ENCODE assay signal across 18 mouse cellular contexts in genomic region chr16:38767761-38768160, GRCm38 (mm10). TPM values are rescaled to one million over a fixed set of nuclear protein-coding genes. Genes with fewer than 3 reads are reported as not detected.
DNase-seq lines count a peak whose midpoint lies in the region; TF ChIP-seq lines count a peak whose summit lies in the region.
"Had no signal": no experiment of that assay in that cellular context is flagged by ENCODE, and none has a peak within 500 bp of the region (broad histone marks: within the 10 kb centered on the region; RNA-seq: fewer than 3 reads in every experiment).

No protein-coding gene starts in this region.

- peak overlapping the region; percentile 92 for H3K27ac ChIP-seq in layer of hippocampus, adult 2 months
- H3K27ac ChIP-seq: forebrain, embryonic 12.5 days; hindbrain, embryonic 10.5 days; hindbrain, postnatal 0 days; kidney, embryonic 15.5 days; limb, embryonic 12.5 days; liver, embryonic 14.5 days; stomach, postnatal 0 days had no signal

- peak; percentile 16 to 36 for DNase-seq in left cerebral cortex, adult 18-20 months (ENCODE audit: low spot score in 2 of 2)
- no peak for DNase-seq in left cerebral cortex, postnatal 4 days
- DNase-seq in right cerebral cortex, adult 2 months (ENCODE audit: low spot score in 2 of 2): peak; percentile 20 to 41
- no peak for DNase-seq in right cerebral cortex, postnatal 14 days
- DNase-seq in layer of hippocampus, adult 2 months (ENCODE audit: low spot score in 2 of 2): peak; percentile 78 to 82
- peak; percentile 36 to 59 for DNase-seq in left cerebral cortex, postnatal 25 days (ENCODE audit: low spot score in 2 of 2)
- no peak for DNase-seq in ovary, postnatal 36 days (ENCODE audit: low spot score)
- DNase-seq in adrenal gland, adult 2 months: no peak
- DNase-seq: B cell, adult 2 months; cerebellum, adult 8-10 months; thymus, postnatal 36 days had no signal

- TF ChIP-seq CTCF in layer of hippocampus, adult 2 months (conservative IDR thresholded peaks at IDR 0.05): no peak

- H3K4me3 ChIP-seq in layer of hippocampus, adult 2 months: no peak overlapping the region
- H3K4me3 ChIP-seq: forebrain, embryonic 12.5 days; hindbrain, embryonic 10.5 days; kidney, embryonic 15.5 days; limb, embryonic 12.5 days had no signal

- intact Hi-C loops in left cerebral cortex, postnatal 4 days (cut with DNase I): no loop called here
- intact Hi-C loops in left cerebral cortex, postnatal 25 days (cut with DNase I): no loop called here

RNA-seq across cellular contexts. Expression of gene B4galt4, which starts 25.7 kb away (rescaled TPM):
- total RNA-seq in left cerebral cortex, adult 18-20 months (2021): 10 to 100 TPM; 21.5 to 23.0 TPM
- 10 to 100 TPM; 23.6 to 25.7 TPM for total RNA-seq in left cerebral cortex, postnatal 4 days (2021)
- 10 to 100 TPM; 34.3 to 39.7 TPM for total RNA-seq in layer of hippocampus, adult 2 months (2021)
- total RNA-seq in left cerebral cortex, postnatal 25 days (2021): 10 to 100 TPM; 21.7 to 22.8 TPM
- 10 to 100 TPM in 1 of 2 experiments, 1 to 10 TPM in 1; 7.6 to 14.3 TPM for total RNA-seq in adrenal gland, adult 2 months (2021)
- polyA plus RNA-seq in adrenal gland, adult 2 months (2012; rRNA removed): 4.3 and 5.5 TPM in 2 replicates

RNA-seq across cellular contexts. Expression of gene Upk1b, which starts 32.4 kb away (rescaled TPM):
- 1 to 10 TPM; 2.2 to 3.0 TPM for total RNA-seq in left cerebral cortex, adult 18-20 months (2021)
- under 1 TPM; 0.52 to 0.66 TPM for total RNA-seq in left cerebral cortex, postnatal 4 days (2021)
- 1 to 10 TPM; 1.6 to 1.7 TPM for total RNA-seq in layer of hippocampus, adult 2 months (2021)
- 1 to 10 TPM; 1.8 to 1.9 TPM for total RNA-seq in left cerebral cortex, postnatal 25 days (2021)
- 1 to 10 TPM; 1.8 to 3.6 TPM for total RNA-seq in adrenal gland, adult 2 months (2021)
- polyA plus RNA-seq in adrenal gland, adult 2 months (2012; rRNA removed): 0.84 and 1.3 TPM in 2 replicates

RNA-seq across cellular contexts. Expression of gene Arhgap31, which starts 54.7 kb away (rescaled TPM):
- total RNA-seq in left cerebral cortex, adult 18-20 months (2021): 10 to 100 TPM; 14.7 to 17.8 TPM
- 10 to 100 TPM; 18.0 to 18.7 TPM for total RNA-seq in left cerebral cortex, postnatal 4 days (2021)
- 10 to 100 TPM; 17.9 to 18.5 TPM for total RNA-seq in layer of hippocampus, adult 2 months (2021)
- total RNA-seq in left cerebral cortex, postnatal 25 days (2021): 10 to 100 TPM; 18.5 to 19.9 TPM
- 10 to 100 TPM; 19.1 to 23.8 TPM for total RNA-seq in adrenal gland, adult 2 months (2021)
- polyA plus RNA-seq in adrenal gland, adult 2 months (2012; rRNA removed): 7.4 and 7.7 TPM in 2 replicates

Comparison
In these comparisons a context has a peak if more than half of its experiments do, and no peak if none do; other contexts are left out.
1. DNase-seq: peak in left cerebral cortex, adult 18-20 months (2 of 2), right cerebral cortex, adult 2 months (2 of 2), layer of hippocampus, adult 2 months (2 of 2) and left cerebral cortex, postnatal 25 days (2 of 2); none in left cerebral cortex, postnatal 4 days (single experiment), right cerebral cortex, postnatal 14 days (single experiment), ovary, postnatal 36 days (single experiment) and adrenal gland, adult 2 months (single experiment).